Mouse (Mus musculus): ENCODE data around the gene Camkk1. TPM values are rescaled to one million over a fixed set of nuclear protein-coding genes. Genes with fewer than 3 reads are reported as not detected.

Camkk1 gene
- total and polyA plus RNA-seq, 3 experiments, result 5.8 to 6.6 TPM; not detected in 1

- no peak for TF ChIP-seq MYB (IDR thresholded peaks at IDR 0.05; ENCODE audit: low read depth, low read length)
- no peak for TF ChIP-seq CHD1 (IDR thresholded peaks at IDR 0.05; ENCODE audit: low read depth, low read length)
- TF ChIP-seq USF2 (IDR thresholded peaks at IDR 0.05; ENCODE audit: borderline replicate concordance in 1 of 2, insufficient read depth in 1 of 2, low read depth in 1 of 2, low read length in 2 of 2), result no peak
- TF ChIP-seq TCF12 (IDR thresholded peaks at IDR 0.05; ENCODE audit: low read depth, low read length), result no peak
- TF ChIP-seq JUND (IDR thresholded peaks at IDR 0.05; ENCODE audit: low read depth, low read length), result no peak
- TF ChIP-seq ZKSCAN1 (IDR thresholded peaks at IDR 0.05; ENCODE audit: low read depth, low read length), result no peak
- TF ChIP-seq POLR2AphosphoS2 (IDR thresholded peaks at IDR 0.05; ENCODE audit: low read length), result no peak
These were observed 30.5 kb downstream of the Camkk1 start (continued) for GRCm38 (mm10) chr11:73049335-73049734.

DNA sequence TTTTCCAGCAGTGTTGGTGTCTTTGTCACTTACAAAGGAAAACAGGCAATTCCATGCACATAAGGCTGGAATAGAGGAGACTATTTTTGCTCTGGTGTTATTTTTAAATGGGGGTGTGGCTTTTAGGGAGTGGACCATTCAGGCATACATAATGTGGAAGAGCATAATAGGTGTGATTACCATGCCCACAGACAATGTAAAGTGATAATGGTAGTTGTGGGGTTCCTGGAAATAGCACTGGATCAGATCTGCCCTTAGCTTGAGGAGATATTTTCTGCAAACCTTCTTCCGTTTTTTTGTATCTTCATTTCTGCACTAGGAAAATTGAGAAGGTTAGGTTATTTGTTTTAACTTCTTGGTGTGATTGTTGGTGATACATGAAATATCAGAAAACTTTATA is 34.0 kb downstream of the Camkk1 start:
- H3K79me2 ChIP-seq (ENCODE audit: control insufficient read depth, insufficient read depth, low read length, poor library complexity), result peaks cover 18% of the 10 kb centered on the region
- H3K4me1 ChIP-seq (ENCODE audit: control insufficient read depth in 1 of 2, insufficient read depth in 2 of 2, low read length in 2 of 2), result peaks cover 15 to 18% of the 10 kb centered on the region in 2 experiments
- no peaks in the 10 kb centered on the region for H3K27me3 ChIP-seq (ENCODE audit: control insufficient read depth in 1 of 2, insufficient read depth in 2 of 2, low read length in 2 of 2)
- H3K27ac ChIP-seq (ENCODE audit: control insufficient read depth, low read depth, low read length), result peak overlapping the region; percentile 65
- DNase-seq (ENCODE audit: low read depth, low spot score), result peak; percentile 87
- no peak overlapping the region for H3K9ac ChIP-seq (ENCODE audit: control insufficient read depth, low read depth, low read length, poor library complexity, severe bottlenecking)
- H3K4me3 ChIP-seq (ENCODE audit: control insufficient read depth in 1 of 2, insufficient read depth in 1 of 2, low read depth in 2 of 2, low read length in 2 of 2), result no peak overlapping the region
- peaks cover 11 to 32% of the 10 kb centered on the region in 2 experiments for H3K36me3 ChIP-seq (ENCODE audit: control insufficient read depth in 1 of 2, insufficient read depth in 2 of 2, low read length in 2 of 2)
- no peaks in the 10 kb centered on the region for H3K9me3 ChIP-seq (replicated peaks; ENCODE audit: insufficient read depth, low read length)
- TF ChIP-seq CHD2 (IDR thresholded peaks at IDR 0.05; ENCODE audit: low read length) (no peak), RAD21 (IDR thresholded peaks at IDR 0.05; ENCODE audit: low read depth, low read length) (no peak), MAZ (IDR thresholded peaks at IDR 0.05; ENCODE audit: low read depth, low read length) (0 out of 2 replicates have a peak, but pooled peaks have one; percentile 25), TCF12 (IDR thresholded peaks at IDR 0.05; ENCODE audit: low read depth, low read length) (peak; percentile 74), HCFC1 (IDR thresholded peaks at IDR 0.05; ENCODE audit: low read depth, low read length) (peak; percentile 45; the same call in 1 of the 2 replicates), CTCF (IDR thresholded peaks at IDR 0.05 in 2 of 3, conservative IDR thresholded peaks at IDR 0.05 in 1 of 3; ENCODE audit: control insufficient read depth in 1 of 3, insufficient read depth in 1 of 3, low read depth in 2 of 3, low read length in 3 of 3, poor library complexity in 1 of 3, severe bottlenecking in 1 of 3) (no peak), TAL1 (IDR thresholded peaks at IDR 0.05; ENCODE audit: low read length) (peak; percentile 48), ETS1 (IDR thresholded peaks at IDR 0.05; ENCODE audit: low read depth, low read length) (peak; percentile 88), POLR2AphosphoS5 (IDR thresholded peaks at IDR 0.05; ENCODE audit: borderline replicate concordance, low read depth, low read length) (no peak), ZNF384 (IDR thresholded peaks at IDR 0.05; ENCODE audit: low read depth, low read length) (no peak), MYC (IDR thresholded peaks at IDR 0.05; ENCODE audit: low read depth, low read length) (peak; percentile 40; the same call in 1 of the 2 replicates), MAX (IDR thresholded peaks at IDR 0.05; ENCODE audit: low read length) (no peak), ZC3H11A (IDR thresholded peaks at IDR 0.05; ENCODE audit: low read depth, low read length) (no peak), GATA1 (IDR thresholded peaks at IDR 0.05; ENCODE audit: low read depth, low read length) (peak; percentile 90), MEF2A (IDR thresholded peaks at IDR 0.05; ENCODE audit: extremely low read depth, insufficient replicate concordance, low read depth, low read length, poor library complexity, severe bottlenecking) (peak; percentile 91; the same call in 1 of the 2 replicates), GABPA (IDR thresholded peaks at IDR 0.05; ENCODE audit: low read depth, low read length) (no peak), KAT2A (conservative IDR thresholded peaks at IDR 0.05; ENCODE audit: low read depth, low read length) (no peak), SIN3A (IDR thresholded peaks at IDR 0.05; ENCODE audit: low read length) (peak; percentile 85), MAFK (IDR thresholded peaks at IDR 0.05; ENCODE audit: borderline replicate concordance, low read depth, low read length) (no peak; the same call in 1 of the 2 replicates), ZMIZ1 (IDR thresholded peaks at IDR 0.05; ENCODE audit: low read depth, low read length) (no peak), NELFE (IDR thresholded peaks at IDR 0.05; ENCODE audit: low read depth, low read length) (no peak), TBP (IDR thresholded peaks at IDR 0.05; ENCODE audit: low read depth, low read length) (no peak), UBTF (IDR thresholded peaks at IDR 0.05; ENCODE audit: borderline replicate concordance, insufficient read depth, low read depth, low read length) (no peak), RCOR1 (IDR thresholded peaks at IDR 0.05; ENCODE audit: low read depth, low read length) (peak; percentile 74; the same call in 1 of the 2 replicates), NRF1 (IDR thresholded peaks at IDR 0.05; ENCODE audit: insufficient read depth, low read depth, low read length, poor library complexity, severe bottlenecking) (no peak), POLR2A (IDR thresholded peaks at IDR 0.05; ENCODE audit: control insufficient read depth in 1 of 2, insufficient read depth in 1 of 2, low read depth in 1 of 2, low read length in 2 of 2, poor library complexity in 1 of 2) (no peak), EP300 (IDR thresholded peaks at IDR 0.05; ENCODE audit: low read depth in 1 of 2, low read length in 2 of 2) (peak; percentile 88 to 90), USF2 (IDR thresholded peaks at IDR 0.05; ENCODE audit: borderline replicate concordance in 1 of 2, insufficient read depth in 1 of 2, low read depth in 1 of 2, low read length in 2 of 2) (no peak), MXI1 (IDR thresholded peaks at IDR 0.05; ENCODE audit: low read depth, low read length) (no peak; the same call in 1 of the 2 replicates), E2F4 (IDR thresholded peaks at IDR 0.05; ENCODE audit: borderline replicate concordance, low read depth, low read length) (no peak), CHD1 (IDR thresholded peaks at IDR 0.05; ENCODE audit: low read depth, low read length) (no peak)
